Mouse (Mus musculus) spleen, adult 2 months (tissue): ENCODE measurements around the gene Lpin2. TPM values are rescaled to one million over a fixed set of nuclear protein-coding genes. Genes with fewer than 3 reads are reported as not detected.

Experiments used
- DNase-seq, 2 experiments: peaks; one replicate each; pipeline versions ENCODE4 v3.0.0 to v3.0.0-alpha.2; 2012 to 2021; ENCODE audit warnings: low spot score in 2 of 2, low read depth in 1 of 2
- H3K27ac ChIP-seq: fragments of 200-500 bp; 2 replicates; pipeline ENCODE4 v1.5.1; 2012; ENCODE audit warnings: low read length, inconsistent platforms; ENCODE audit not compliant: insufficient read depth
- H3K27me3 ChIP-seq: fragments of 200-500 bp; 2 replicates; pipeline ENCODE4 v1.6.1; 2012; ENCODE audit warnings: mild to moderate bottlenecking, moderate library complexity, low read length, inconsistent platforms; ENCODE audit not compliant: control insufficient read depth, insufficient read depth
- H3K36me3 ChIP-seq: fragments of 200-500 bp; 2 replicates; pipeline ENCODE4 v1.6.1; 2012; ENCODE audit warnings: mild to moderate bottlenecking, low read length, inconsistent platforms; ENCODE audit not compliant: control insufficient read depth, insufficient read depth
- H3K4me1 ChIP-seq: fragments of 200-500 bp; 2 replicates; pipeline ENCODE4 v1.6.1; 2011; ENCODE audit warnings: inconsistent platforms; ENCODE audit not compliant: control insufficient read depth, insufficient read depth, insufficient read length
- H3K4me3 ChIP-seq: fragments of 200-500 bp; 2 replicates; pipeline ENCODE4 v1.5.1; 2011; ENCODE audit warnings: mild to moderate bottlenecking, inconsistent platforms; ENCODE audit not compliant: insufficient read depth, insufficient read length; ENCODE audit errors: extremely low read depth
- CTCF ChIP-seq: fragments of 200-500 bp; IDR thresholded peaks from 2 replicates; pipeline ENCODE4 v1.5.1; 2011; ENCODE audit warnings: mild to moderate bottlenecking, inconsistent platforms; ENCODE audit not compliant: insufficient read depth, insufficient read length, insufficient replicate concordance; ENCODE audit errors: extremely low read depth
- POLR2A ChIP-seq: fragments of 200-500 bp; IDR thresholded peaks from 2 replicates; pipeline ENCODE4 v1.6.1; 2011; ENCODE audit warnings: low read depth, low read length, inconsistent platforms
- WGBS: fragments of 180-500 bp; shearing (Covaris S2); methylation state at CpG from one replicate; pipeline ENCODE4 v1.1.7; 2018; 5-methylcytosine and 5-hydroxymethylcytosine counted together
- polyA plus RNA-seq: library from polyadenylated mRNA; depleted of rRNA; stranded (reverse); fragments of >200 nt; gene quantifications from 2 replicates; pipeline ENCODE4 v1.2.3, GENCODE M21; 2012

Gene Lpin2
- polyA plus RNA-seq, 1 experiment = 13.4 TPM

DNA sequence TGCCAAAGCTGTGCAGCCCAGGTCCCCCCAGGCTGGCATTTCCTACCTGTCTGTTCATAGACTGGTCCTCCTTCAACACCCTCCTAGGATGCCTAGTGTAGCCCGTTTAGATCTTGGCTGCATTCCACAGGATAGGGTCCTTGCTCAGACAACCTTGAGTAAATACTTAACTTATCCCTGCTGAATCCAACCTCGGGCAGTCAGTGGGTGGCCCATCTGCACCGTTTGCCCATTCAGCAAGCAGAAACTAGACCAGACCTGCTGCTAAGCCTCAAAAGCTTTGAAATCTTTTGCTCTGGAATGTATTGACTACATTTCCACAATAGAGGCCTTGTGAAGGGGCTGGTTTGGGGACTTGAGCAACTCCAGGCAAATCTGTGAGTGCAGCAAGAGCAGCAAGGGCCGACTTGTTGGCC, 23.2 kb upstream of the Lpin2 start:
- Histone ChIP-seq H3K36me3 (no peaks in the 10 kb centered on the region), H3K4me1 (no peaks in the 10 kb centered on the region), H3K27me3 (no peaks in the 10 kb centered on the region), H3K27ac (no peak overlapping the region), H3K4me3 (no peak overlapping the region)
- 77% methylated on average over 4 of the region's 4 CpGs for WGBS
- no peak for DNase-seq
- TF ChIP-seq POLR2A (no peak), CTCF (no peak)

DNA sequence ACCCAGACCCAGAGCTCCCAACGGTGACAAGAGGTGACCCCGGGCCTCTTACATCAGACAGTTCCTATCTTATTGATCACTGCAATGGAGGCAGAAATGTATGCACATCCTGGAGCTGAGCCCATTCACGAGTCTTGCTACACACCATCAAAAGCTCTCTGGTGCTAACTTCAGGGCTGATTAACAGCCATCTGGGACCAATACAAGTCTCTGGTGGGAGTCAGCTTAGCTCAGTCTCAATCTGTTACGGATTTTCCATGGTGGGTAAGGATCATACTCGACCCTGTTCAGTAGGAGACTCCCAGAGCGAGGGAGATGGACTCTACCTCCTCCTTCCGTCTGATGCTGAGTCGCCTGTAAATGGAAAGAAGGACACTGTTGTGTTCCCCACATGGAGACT, 22.6 kb upstream of the Lpin2 start:
- DNase-seq = no peak
- H3K27ac ChIP-seq = no peak overlapping the region
- WGBS = 87% methylated on average over 8 of the region's 8 CpGs

DNA sequence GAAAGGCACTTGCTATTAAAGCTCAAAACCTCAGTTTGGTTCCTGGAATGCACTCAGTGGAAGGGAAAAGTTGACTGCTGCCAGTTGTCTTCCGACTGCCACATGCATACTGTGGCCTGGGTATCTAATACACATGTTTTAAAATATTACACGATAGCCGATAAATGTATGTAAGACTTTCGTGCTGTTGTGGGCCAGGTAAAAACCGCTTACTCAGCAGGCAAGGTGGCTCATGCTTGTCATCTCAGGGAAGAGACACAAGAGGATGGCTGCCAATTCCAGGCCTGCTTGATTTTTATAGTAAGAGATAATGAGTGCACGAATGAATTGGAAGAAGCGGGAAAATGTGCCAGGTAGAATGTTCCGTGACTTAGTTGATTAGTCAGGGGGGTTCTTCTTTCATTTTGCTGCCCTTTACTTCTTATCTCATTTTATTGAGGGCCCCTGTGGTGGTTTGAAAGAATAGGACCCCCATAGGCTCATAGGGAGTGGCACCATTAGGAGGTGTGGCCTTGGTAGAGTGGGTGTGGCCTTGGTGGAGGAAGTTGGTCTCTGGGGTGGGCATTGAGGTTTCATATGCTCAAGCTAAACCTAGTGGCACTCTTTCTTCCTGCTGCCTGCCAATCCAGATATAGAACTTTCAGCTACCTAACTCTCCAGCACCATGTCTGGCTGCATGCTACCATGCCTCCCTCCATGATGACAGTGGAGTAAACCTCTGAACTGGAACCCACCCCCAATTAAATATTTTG, 21.9 kb upstream of the Lpin2 start:
- Histone ChIP-seq H3K27ac (no peak overlapping the region), H3K36me3 (no peaks in the 10 kb centered on the region), H3K27me3 (no peaks in the 10 kb centered on the region), H3K4me1 (no peaks in the 10 kb centered on the region), H3K4me3 (no peak overlapping the region)
- DNase-seq = no peak
- 91% methylated on average over 8 of the region's 8 CpGs for WGBS
- TF ChIP-seq POLR2A (no peak), CTCF (no peak)

More for the DNA sequence above, 22.6 kb upstream of the Lpin2 start:
- H3K4me1 ChIP-seq = no peaks in the 10 kb centered on the region
- no peaks in the 10 kb centered on the region for H3K27me3 ChIP-seq
- H3K4me3 ChIP-seq = no peak overlapping the region
- no peak for TF ChIP-seq CTCF
- TF ChIP-seq POLR2A = no peak
- H3K36me3 ChIP-seq = no peaks in the 10 kb centered on the region

DNA sequence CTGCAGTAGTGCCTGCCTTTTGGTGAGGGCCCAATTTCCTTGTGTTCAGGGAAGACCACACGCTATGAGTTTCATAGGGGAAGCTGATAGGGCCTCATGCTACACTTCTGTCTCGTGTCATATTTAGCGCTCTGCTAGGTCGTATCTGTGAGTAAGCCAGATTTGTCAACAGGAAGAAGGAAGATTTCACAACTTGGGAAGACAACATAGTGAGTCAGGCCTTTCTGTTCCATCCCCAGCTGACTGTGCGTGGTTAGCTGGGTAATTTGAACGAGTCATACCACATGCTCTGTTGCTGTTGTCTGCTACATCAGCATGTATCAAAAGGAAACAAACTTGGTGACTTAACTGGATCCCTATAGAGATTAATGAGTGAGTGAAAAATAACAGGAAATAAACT, 17.4 kb upstream of the Lpin2 start:
- DNase-seq = peak in 1 of 2 experiments; percentile 21
- 31% methylated on average over 6 of the region's 6 CpGs for WGBS
- Histone ChIP-seq H3K4me3 (no peak overlapping the region), H3K4me1 (no peaks in the 10 kb centered on the region), H3K36me3 (no peaks in the 10 kb centered on the region), H3K27me3 (no peaks in the 10 kb centered on the region), H3K27ac (no peak overlapping the region)
- TF ChIP-seq CTCF = no peak
- TF ChIP-seq POLR2A = no peak

DNA sequence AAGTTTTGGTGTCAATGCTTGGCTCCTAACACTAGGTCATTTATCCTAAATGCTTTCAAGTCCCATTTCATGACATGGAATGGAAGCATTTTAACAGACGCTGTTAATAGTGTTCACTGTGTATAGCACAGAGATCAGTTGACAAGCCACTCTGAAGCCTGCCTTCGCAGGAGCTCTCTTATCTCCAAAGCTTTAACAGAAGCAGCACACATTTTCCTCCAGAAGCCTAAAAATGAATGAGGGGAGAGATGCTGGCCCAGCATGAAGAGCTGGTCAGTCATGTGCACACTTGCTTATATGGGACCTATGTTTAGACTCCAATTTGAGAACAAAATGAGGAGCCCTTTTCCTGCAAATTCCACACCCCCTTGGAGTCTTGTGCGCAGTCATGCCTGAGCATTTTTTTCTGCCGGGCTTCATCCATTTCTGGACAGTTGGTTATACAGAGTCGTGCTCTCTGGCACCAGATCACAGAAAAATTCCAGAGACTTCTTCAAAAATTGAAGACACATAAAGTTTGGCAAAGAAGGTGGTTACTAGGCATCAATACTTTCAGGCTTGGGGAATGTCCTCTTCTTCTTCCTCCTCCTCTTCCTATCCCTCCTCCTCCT, 14.1 kb upstream of the Lpin2 start:
- Histone ChIP-seq H3K27me3 (no peaks in the 10 kb centered on the region), H3K4me1 (no peaks in the 10 kb centered on the region), H3K27ac (no peak overlapping the region), H3K36me3 (no peaks in the 10 kb centered on the region), H3K4me3 (no peak overlapping the region)
- no peak for DNase-seq
- TF ChIP-seq POLR2A (no peak), CTCF (no peak)
- 87% methylated on average over 5 of the region's 5 CpGs for WGBS

DNA sequence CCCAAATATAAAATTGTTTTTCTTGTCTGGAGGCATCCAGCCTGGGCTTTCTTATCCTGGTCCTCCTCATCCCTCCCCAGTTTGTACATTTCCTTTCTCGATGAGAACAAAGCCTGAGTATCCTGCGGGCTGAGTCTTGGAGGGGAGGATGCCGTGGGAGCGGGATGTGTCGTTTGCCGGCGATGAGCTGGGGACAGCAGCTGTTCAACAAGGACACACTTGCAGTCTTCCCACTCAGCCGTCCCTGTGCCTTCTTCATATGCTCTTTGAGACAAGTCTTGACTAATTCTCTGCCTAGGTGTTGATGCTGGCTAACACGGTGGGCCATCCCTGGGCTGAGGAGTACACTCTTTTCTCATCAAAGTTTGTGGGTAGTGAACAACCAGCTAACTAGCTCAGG, 13.5 kb upstream of the Lpin2 start:
- DNase-seq = no peak
- Histone ChIP-seq H3K27me3 (no peaks in the 10 kb centered on the region), H3K36me3 (no peaks in the 10 kb centered on the region), H3K4me1 (no peaks in the 10 kb centered on the region), H3K4me3 (no peak overlapping the region), H3K27ac (no peak overlapping the region)
- 79% methylated on average over 9 of the region's 9 CpGs for WGBS
- no peak for TF ChIP-seq POLR2A
- no peak for TF ChIP-seq CTCF

DNA sequence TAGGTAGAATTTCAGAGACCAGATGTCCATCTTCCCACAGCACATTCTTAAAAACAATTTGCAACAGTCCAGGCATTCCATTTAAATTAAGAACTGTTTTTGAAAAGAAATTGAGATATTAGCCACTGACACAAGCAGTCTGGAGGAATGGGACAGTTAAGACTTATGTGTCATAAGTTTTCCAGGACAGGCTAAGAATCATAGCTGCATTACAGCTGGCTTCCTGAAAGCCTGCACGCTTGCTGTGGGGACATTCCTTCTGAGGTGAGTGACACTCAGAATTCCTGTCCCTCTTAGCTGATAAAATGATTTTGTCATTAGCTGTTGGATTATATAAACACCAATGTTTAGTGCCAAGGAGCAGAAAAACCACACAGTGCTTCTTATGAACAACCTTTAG, 12.7 kb upstream of the Lpin2 start:
- WGBS = 95% methylated on average over 1 of the region's 1 CpGs
- no peaks in the 10 kb centered on the region for H3K4me1 ChIP-seq
- no peak for TF ChIP-seq POLR2A
- no peak for TF ChIP-seq CTCF
- no peaks in the 10 kb centered on the region for H3K27me3 ChIP-seq
- no peak overlapping the region for H3K27ac ChIP-seq
- no peaks in the 10 kb centered on the region for H3K36me3 ChIP-seq
- DNase-seq = no peak
- no peak overlapping the region for H3K4me3 ChIP-seq
